Mouse (Mus musculus) kidney, postnatal 14 days (tissue): ENCODE data around the gene Cpne1.

Experiments used
- DNase-seq: peaks from one replicate; pipeline ENCODE4 v3.0.0; 2022; ENCODE audit warnings: mixed read lengths

Gene Cpne1

GRCm38 (mm10) chr2:156079183-156079560, 32.6 kb downstream of the Cpne1 start:
- DNase-seq = no peak

GRCm38 (mm10) chr2:156078421-156079182, 33.2 kb downstream of the Cpne1 start:
- no peak for DNase-seq

GRCm38 (mm10) chr2:156077461-156077860, 34.3 kb downstream of the Cpne1 start:
- no peak for DNase-seq

DNA sequence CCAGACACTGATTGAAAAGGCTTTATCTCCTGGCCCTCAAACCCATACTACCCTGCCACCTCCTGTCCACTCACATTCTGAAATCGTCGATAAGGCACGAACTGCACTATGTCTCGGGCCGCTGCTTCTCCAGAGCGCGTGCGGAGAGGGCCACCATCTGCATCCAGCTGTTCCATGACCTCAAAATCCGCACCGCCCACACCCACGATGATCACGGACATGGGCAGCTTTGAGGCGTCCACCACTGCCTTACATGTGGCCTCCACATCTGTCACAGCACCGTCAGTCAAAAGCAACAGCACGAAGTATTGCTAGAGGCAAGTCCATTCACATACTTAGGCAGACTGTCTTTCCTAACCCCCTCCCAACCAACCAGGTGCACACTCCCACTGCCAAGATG, 38.0 kb downstream of the Cpne1 start:
- no peak for DNase-seq

- DNase-seq = no peak
Measured at GRCm38 (mm10) chr2:156071236-156071635, 40.5 kb downstream of the Cpne1 start.

GRCm38 (mm10) chr2:156067916-156068315, 43.8 kb downstream of the Cpne1 start:
- no peak for DNase-seq

DNA sequence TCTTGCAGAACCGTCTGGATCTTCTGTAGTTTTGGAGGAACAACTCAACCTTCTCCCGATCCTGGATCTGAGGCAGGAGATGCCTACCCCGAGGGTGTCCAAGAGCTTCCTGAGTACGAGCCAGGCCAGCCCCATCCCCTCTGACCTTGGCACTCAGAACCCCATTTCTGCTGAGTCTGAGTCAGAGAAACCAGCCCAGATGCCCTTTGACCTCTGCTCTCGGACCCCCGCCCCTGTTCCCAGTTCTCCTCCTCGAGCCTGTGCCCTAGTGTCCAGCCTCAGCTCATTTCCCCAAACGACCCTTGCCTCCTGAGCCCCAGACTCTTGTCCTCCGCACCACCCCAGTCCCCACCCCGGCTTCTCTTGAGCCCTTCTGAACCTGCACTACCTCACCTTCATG, 45.6 kb downstream of the Cpne1 start:
- peak; percentile 26 for DNase-seq

GRCm38 (mm10) chr2:156065099-156066041, 46.4 kb downstream of the Cpne1 start, which contains the start of gene Spag4:
Gene Spag4 (plus strand): TSS chr2:156065175.
- peak; percentile 85 for DNase-seq

GRCm38 (mm10) chr2:156052816-156053215, 58.9 kb downstream of the Cpne1 start, which contains the start of gene Fer1l4:
Gene Fer1l4 (minus strand): TSS chr2:156052947.
- no peak for DNase-seq

DNA sequence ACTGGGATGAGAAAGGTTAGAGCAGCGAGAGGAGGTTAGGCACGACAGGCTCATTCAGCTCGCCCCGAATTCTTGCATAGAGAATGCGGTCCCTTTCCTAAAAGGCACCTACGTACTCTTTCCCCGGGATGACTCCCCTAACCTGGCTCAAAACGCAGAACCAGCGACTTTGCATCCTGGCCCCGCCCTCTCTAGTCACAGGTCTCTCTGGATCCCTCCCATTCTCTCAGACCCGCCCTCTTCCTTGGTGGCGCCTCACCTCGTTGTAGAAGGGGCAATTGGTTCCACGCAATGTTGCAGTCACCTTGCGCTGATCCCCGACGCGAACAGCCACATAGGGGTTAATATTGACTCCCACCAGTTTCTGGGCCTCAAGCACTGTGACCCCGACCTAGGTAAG, 63.8 kb downstream of the Cpne1 start:
- peak; percentile 31 for DNase-seq

DNA sequence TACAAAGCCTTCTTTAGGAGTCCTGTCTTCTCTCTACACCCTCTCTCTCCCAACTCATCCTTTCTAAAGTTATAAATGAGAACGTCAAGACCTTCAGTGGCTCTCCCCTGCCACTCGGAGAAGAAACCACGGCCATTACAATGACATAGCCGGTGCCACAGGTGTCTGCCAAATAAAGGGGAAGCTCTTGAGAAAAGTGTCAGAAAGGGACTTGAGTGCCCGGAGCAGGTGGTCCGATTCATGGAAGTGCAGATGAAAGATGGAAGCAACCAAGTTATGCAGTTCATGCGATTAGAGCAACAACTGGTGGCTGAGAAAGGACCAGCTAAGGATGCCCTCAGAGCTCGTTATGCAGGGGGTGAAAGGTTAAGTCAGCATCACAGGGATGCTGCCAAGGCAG, 68.9 kb downstream of the Cpne1 start:
- DNase-seq = no peak

- no peak for DNase-seq
Measured at GRCm38 (mm10) chr2:156039390-156039789, 72.4 kb downstream of the Cpne1 start.

DNA sequence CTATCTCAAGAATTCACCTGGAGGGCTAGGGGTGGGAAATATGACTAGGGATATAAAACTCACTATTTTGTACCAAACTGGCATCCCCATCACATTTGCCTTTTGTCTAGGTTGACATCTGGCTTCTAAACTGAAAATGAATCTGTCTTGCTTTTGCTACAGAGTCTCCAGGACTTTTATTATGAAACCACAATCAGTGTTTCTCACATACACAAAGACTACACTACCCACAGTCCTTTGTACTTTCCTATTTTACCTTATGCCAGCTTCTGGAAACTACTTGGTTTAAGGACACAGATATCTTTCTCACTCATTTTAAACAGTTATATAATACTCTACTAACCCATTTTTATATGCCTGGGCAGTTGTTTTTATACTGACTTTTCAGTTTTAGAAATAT, 86.3 kb downstream of the Cpne1 start:
- DNase-seq = no peak
